Mouse (Mus musculus) testis, adult 2 months (tissue): ENCODE measurements around the gene Hal.

ENCODE experiments used
- CTCF ChIP-seq: fragments of 200-500 bp; IDR thresholded peaks from 2 replicates; pipeline ENCODE4 v1.5.1; 2012; ENCODE audit warnings: low read depth, mild to moderate bottlenecking, inconsistent platforms, low read length, moderate library complexity; ENCODE audit not compliant: control insufficient read depth, insufficient read depth, insufficient replicate concordance
- POLR2A ChIP-seq: fragments of 200-500 bp; IDR thresholded peaks from 2 replicates; pipeline ENCODE4 v1.6.1; 2012; ENCODE audit warnings: low read depth, mild to moderate bottlenecking, inconsistent platforms, low read length, moderate library complexity; ENCODE audit not compliant: control insufficient read depth

DNA sequence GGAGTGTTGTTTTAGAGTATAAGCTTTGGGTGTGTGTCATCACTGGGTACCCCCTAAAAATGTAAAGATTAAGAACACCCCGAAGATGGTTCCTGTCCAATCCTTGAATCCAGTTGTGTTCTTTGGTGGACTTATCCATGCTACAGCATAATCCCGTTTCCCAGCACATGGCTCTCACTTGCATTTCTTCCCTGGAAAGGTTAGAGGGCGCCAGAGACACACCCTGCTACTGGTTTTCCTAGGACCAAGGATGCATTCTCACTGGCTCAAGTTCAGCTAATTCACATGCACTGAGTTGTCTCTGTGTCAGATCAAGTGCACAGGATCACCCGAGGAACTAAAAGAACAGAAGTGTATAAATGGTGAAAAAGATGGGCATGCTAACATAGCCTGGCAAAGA is 1.9 kb upstream of the Hal start:
- TF ChIP-seq CTCF (no peak), POLR2A (no peak)
